Mouse (Mus musculus) adrenal gland, adult 8-10 months (tissue): ENCODE measurements around the gene Rhof. TPM values are rescaled to one million over a fixed set of nuclear protein-coding genes. Genes with fewer than 3 reads are reported as not detected.

Source experiments
- DNase-seq: peaks from one replicate; pipeline ENCODE4 v3.0.0; 2022
- total RNA-seq, 4 experiments: library from RNA; stranded (reverse); gene quantifications; 2 replicates each; pipeline ENCODE4 v1.2.4; 2022

The Rhof gene
- total RNA-seq, 4 experiments from 2014 or later = 1.3 to 4.4 (median 3.3) TPM

- no peak for DNase-seq
Measured at GRCm38 (mm10) chr5:123147569-123147968, 15.1 kb upstream of the Rhof start.

GRCm38 (mm10) chr5:123146357-123146756, 13.9 kb upstream of the Rhof start:
- no peak for DNase-seq

GRCm38 (mm10) chr5:123144746-123145590, 12.5 kb upstream of the Rhof start:
- no peak for DNase-seq

GRCm38 (mm10) chr5:123143971-123144745, 11.7 kb upstream of the Rhof start:
- no peak for DNase-seq

- DNase-seq = no peak
Measured at GRCm38 (mm10) chr5:123143251-123143970, 10.9 kb upstream of the Rhof start.

- DNase-seq = no peak
Measured at GRCm38 (mm10) chr5:123142161-123143157, 10.0 kb upstream of the Rhof start, which contains the start of gene Setd1b. Gene Setd1b, plus strand, starts transcription at chr5:123142193.

GRCm38 (mm10) chr5:123141555-123142160, 9.2 kb upstream of the Rhof start:
- no peak for DNase-seq

- DNase-seq = peak; percentile 91
Measured at GRCm38 (mm10) chr5:123140694-123141554, 8.4 kb upstream of the Rhof start.

- DNase-seq = no peak
Measured at GRCm38 (mm10) chr5:123139722-123140627, 7.5 kb upstream of the Rhof start.

GRCm38 (mm10) chr5:123138953-123139721, 6.6 kb upstream of the Rhof start:
- peak; percentile 86 for DNase-seq

GRCm38 (mm10) chr5:123138230-123138911, 5.9 kb upstream of the Rhof start:
- DNase-seq = peak; percentile 82

GRCm38 (mm10) chr5:123137910-123138229, 5.4 kb upstream of the Rhof start:
- DNase-seq = no peak

- peak; percentile 85 for DNase-seq
Measured at GRCm38 (mm10) chr5:123137044-123137909, 4.8 kb upstream of the Rhof start.

- DNase-seq = peak; percentile 93
Measured at GRCm38 (mm10) chr5:123136361-123137043, 4.0 kb upstream of the Rhof start.

- DNase-seq = peak; percentile 95
Measured at GRCm38 (mm10) chr5:123135471-123136360, 3.2 kb upstream of the Rhof start.
